Mouse (Mus musculus) limb, embryonic 15.5 days (tissue): ENCODE results near the gene Daam1. TPM values are rescaled to one million over a fixed set of nuclear protein-coding genes. Genes with fewer than 3 reads are reported as not detected.

Experiments used
- ATAC-seq: fragments of 200-750 bp; cut with Nextera tagmentation; 2 replicates; pipeline ENCODE4 v1.8.0; 2017; ENCODE audit warnings: low read depth, moderate TSS enrichment; ENCODE audit not compliant: insufficient number of reproducible peaks, low FRiP score, low TSS enrichment
- H3K27ac ChIP-seq: fragments of 300-500 bp; sonication (generic); 2 replicates; pipeline ENCODE4 v1.5.1; 2015; ENCODE audit warnings: moderate library complexity, mild to moderate bottlenecking, inconsistent platforms
- H3K27me3 ChIP-seq: fragments of 300-500 bp; sonication (generic); 2 replicates; pipeline ENCODE4 v1.6.1; 2015; ENCODE audit warnings: inconsistent platforms
- H3K36me3 ChIP-seq: fragments of 300-500 bp; sonication (generic); 2 replicates; pipeline ENCODE4 v1.6.1; 2015; ENCODE audit warnings: inconsistent platforms
- H3K4me1 ChIP-seq: fragments of 300-500 bp; sonication (generic); 2 replicates; pipeline ENCODE4 v1.6.1; 2015; ENCODE audit warnings: inconsistent platforms
- H3K4me2 ChIP-seq: fragments of 300-500 bp; sonication (generic); 2 replicates; pipeline ENCODE4 v1.6.1; 2015; ENCODE audit warnings: mild to moderate bottlenecking, inconsistent platforms
- H3K4me3 ChIP-seq: fragments of 300-500 bp; sonication (generic); 2 replicates; pipeline ENCODE4 v1.5.1; 2015; ENCODE audit warnings: mild to moderate bottlenecking, inconsistent platforms
- H3K9ac ChIP-seq: fragments of 300-500 bp; sonication (generic); 2 replicates; pipeline ENCODE4 v1.6.1; 2015; ENCODE audit warnings: inconsistent platforms
- H3K9me3 ChIP-seq: fragments of 300-500 bp; sonication (generic); 2 replicates; pipeline ENCODE4 v1.6.1; 2016; ENCODE audit warnings: inconsistent platforms
- WGBS: fragments of 180-500 bp; shearing (Covaris S2); methylation state at CpG from one replicate; pipeline ENCODE4 v1.1.7; 2015; 5-methylcytosine and 5-hydroxymethylcytosine counted together
- polyA plus RNA-seq: library from polyadenylated mRNA; unstranded; fragments of >200 nt; fragmentation: Nextera tagmentation; extraction: Ambion mirVana; gene quantifications from 2 replicates; pipeline ENCODE4 v1.2.1, GENCODE M21; 2015

Daam1 gene
- polyA plus RNA-seq, 1 experiment from 2014 or later = 10.5 TPM

DNA sequence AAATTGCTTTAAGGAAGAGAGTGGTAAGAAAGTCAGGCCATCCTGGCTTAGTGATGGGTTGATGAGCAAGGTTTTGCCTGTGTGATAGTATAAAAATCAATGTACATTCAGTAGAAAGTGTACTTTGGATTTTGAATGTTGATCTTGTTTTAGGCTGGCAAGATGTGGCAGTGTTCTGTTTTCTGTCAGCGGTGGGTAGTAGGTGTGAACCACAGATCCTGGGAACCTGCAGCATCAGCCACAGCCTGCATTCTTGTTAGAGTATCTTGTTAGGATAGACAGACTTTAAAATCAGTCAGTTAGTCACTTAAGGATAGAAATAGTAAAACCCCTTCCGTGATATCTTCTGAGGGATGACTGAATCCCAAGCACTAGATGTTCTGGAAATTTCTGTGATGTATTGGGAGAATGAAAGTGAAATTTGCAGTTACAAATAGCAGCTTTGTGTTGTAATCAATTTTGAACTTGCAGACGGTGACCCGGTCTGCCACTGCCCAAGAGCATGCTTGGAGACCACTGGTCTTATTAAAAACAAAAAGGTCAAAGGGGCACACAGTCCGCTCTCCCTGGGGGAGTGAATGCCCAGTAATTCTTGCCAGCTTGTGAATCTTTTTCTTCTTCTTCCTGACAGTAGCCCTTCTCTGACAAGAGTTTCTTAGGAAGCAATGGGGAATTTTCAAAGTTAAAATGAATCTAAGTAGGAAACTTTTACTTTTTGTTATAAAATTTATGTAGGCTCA lies 17.3 kb downstream of the Daam1 start:
- Histone ChIP-seq H3K4me1 (peaks cover 6% of the 10 kb centered on the region), H3K9ac (no peak overlapping the region), H3K27me3 (no peaks in the 10 kb centered on the region), H3K4me3 (no peak overlapping the region), H3K27ac (no peak overlapping the region), H3K4me2 (no peak overlapping the region), H3K9me3 (no peaks in the 10 kb centered on the region), H3K36me3 (no peaks in the 10 kb centered on the region)
- ATAC-seq = no peak
- 57% methylated on average over 5 of the region's 5 CpGs for WGBS

DNA sequence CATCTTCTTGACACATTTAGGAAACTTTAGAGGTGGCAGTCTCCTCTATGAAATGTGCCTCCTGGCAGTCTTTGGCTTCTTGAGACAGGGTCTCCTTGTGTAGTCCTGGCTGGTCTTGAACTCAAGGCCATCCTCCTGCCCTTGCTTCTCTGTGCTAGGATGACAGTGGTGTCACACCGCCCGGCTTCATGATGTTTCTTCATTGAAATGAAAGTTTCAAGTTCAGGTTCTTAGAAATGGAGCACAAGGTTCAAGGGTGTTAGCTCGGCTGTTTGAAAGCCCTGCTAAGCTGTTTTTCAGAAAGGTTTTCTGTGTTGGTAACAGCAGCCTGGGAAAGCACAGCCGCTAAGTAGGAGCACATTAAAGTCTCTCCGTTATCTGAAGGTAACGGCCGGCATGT lies 18.2 kb downstream of the Daam1 start:
- H3K9ac ChIP-seq = no peak overlapping the region
- no peak overlapping the region for H3K4me2 ChIP-seq
- no peaks in the 10 kb centered on the region for H3K36me3 ChIP-seq
- no peak overlapping the region for H3K4me3 ChIP-seq
- ATAC-seq = no peak
- peaks cover 13% of the 10 kb centered on the region for H3K4me1 ChIP-seq
- no peaks in the 10 kb centered on the region for H3K9me3 ChIP-seq
- H3K27me3 ChIP-seq = no peaks in the 10 kb centered on the region
- WGBS = 91% methylated on average over 7 of the region's 7 CpGs
- H3K27ac ChIP-seq = no peak overlapping the region

DNA sequence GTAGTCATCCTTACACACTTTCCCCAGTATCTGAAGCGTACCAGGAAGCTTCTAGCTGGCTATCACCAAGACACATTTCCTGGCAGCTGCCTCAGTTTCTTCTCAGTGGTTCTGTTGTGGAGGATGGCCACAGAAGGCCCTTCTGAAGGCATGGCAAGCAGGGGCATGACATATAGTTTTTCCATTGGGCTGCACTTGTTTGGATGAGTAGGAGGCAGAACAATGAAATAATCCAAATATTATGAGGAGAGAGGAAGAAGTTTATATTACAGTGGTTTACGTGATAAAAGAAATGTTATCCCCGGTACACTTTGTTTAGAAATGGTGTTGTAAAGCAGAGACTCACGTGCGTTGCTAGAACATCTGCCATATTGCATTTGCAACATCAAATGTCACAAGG lies 19.3 kb downstream of the Daam1 start:
- WGBS = 79% methylated on average over 5 of the region's 5 CpGs
- Histone ChIP-seq H3K36me3 (no peaks in the 10 kb centered on the region), H3K9ac (no peak overlapping the region), H3K9me3 (no peaks in the 10 kb centered on the region), H3K4me2 (no peak overlapping the region), H3K27ac (no peak overlapping the region), H3K4me1 (peaks cover 21% of the 10 kb centered on the region), H3K4me3 (no peak overlapping the region), H3K27me3 (no peaks in the 10 kb centered on the region)
- ATAC-seq = no peak

DNA sequence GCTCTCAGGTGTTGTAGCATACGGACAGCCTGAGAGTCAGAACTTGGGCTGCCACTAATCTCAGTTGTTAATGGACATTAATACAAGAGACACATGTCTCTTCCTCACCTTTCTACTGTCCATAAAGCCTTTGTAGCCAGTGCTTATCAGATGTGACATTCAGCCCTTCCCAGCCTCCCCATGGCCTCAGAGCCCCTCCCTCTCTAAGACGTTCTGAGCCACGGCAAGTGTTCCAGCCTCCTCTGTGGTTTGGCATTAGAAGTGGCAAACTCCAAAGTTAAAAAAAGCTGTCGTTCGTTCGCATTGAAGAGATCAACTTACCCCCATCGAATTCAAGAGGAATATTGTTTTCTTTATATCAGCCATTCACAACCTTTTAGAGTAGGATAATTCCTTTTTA lies 21.8 kb downstream of the Daam1 start:
- ATAC-seq = no peak
- Histone ChIP-seq H3K9me3 (no peaks in the 10 kb centered on the region), H3K27ac (no peak overlapping the region), H3K27me3 (no peaks in the 10 kb centered on the region), H3K4me2 (no peak overlapping the region), H3K4me1 (peaks cover 34% of the 10 kb centered on the region), H3K4me3 (no peak overlapping the region), H3K36me3 (no peaks in the 10 kb centered on the region), H3K9ac (no peak overlapping the region)
- WGBS = 50% methylated on average over 7 of the region's 7 CpGs

GRCm38 (mm10) chr12:71853694-71854093 lies 22.8 kb downstream of the Daam1 start:
- ATAC-seq = no peak
- peaks cover 40% of the 10 kb centered on the region for H3K4me1 ChIP-seq
- WGBS = 65% methylated on average over 3 of the region's 3 CpGs

GRCm38 (mm10) chr12:71854191-71854590 lies 23.3 kb downstream of the Daam1 start:
- no peak for ATAC-seq
- WGBS = 55% methylated on average over 6 of the region's 6 CpGs
- Histone ChIP-seq H3K27ac (0 out of 2 replicates have a peak overlapping the region, but pooled peaks have one; percentile 8), H3K9ac (no peak overlapping the region), H3K27me3 (no peaks in the 10 kb centered on the region), H3K4me3 (no peak overlapping the region), H3K9me3 (no peaks in the 10 kb centered on the region), H3K36me3 (no peaks in the 10 kb centered on the region), H3K4me1 (peaks cover 41% of the 10 kb centered on the region), H3K4me2 (no peak overlapping the region)

More at GRCm38 (mm10) chr12:71853694-71854093, 22.8 kb downstream of the Daam1 start:
- Histone ChIP-seq H3K27me3 (no peaks in the 10 kb centered on the region), H3K27ac (peak overlapping the region; percentile 22; the same call in 1 of the 2 replicates), H3K36me3 (no peaks in the 10 kb centered on the region), H3K4me2 (no peak overlapping the region), H3K9me3 (no peaks in the 10 kb centered on the region), H3K4me3 (no peak overlapping the region), H3K9ac (no peak overlapping the region)

GRCm38 (mm10) chr12:71855730-71856479 lies 25.0 kb downstream of the Daam1 start:
- 27% methylated on average over 10 of the region's 10 CpGs for WGBS
- Histone ChIP-seq H3K9me3 (no peaks in the 10 kb centered on the region), H3K4me1 (peaks cover 44% of the 10 kb centered on the region), H3K27ac (peak overlapping the region; percentile 69), H3K27me3 (no peaks in the 10 kb centered on the region), H3K9ac (no peak overlapping the region), H3K36me3 (no peaks in the 10 kb centered on the region), H3K4me2 (no peak overlapping the region), H3K4me3 (no peak overlapping the region)
- peak; percentile 49; the same call in 1 of the 2 replicates for ATAC-seq

- no peak overlapping the region for H3K4me2 ChIP-seq
- H3K9ac ChIP-seq = no peak overlapping the region
- H3K9me3 ChIP-seq = no peaks in the 10 kb centered on the region
- H3K27me3 ChIP-seq = no peaks in the 10 kb centered on the region
- H3K4me3 ChIP-seq = no peak overlapping the region
- peaks cover 44% of the 10 kb centered on the region for H3K4me1 ChIP-seq
- H3K36me3 ChIP-seq = no peaks in the 10 kb centered on the region
- ATAC-seq = no peak
- H3K27ac ChIP-seq = 0 out of 2 replicates have a peak overlapping the region, but pooled peaks have one; percentile 69
These were observed 25.5 kb downstream of the Daam1 start for GRCm38 (mm10) chr12:71856480-71856754.

DNA sequence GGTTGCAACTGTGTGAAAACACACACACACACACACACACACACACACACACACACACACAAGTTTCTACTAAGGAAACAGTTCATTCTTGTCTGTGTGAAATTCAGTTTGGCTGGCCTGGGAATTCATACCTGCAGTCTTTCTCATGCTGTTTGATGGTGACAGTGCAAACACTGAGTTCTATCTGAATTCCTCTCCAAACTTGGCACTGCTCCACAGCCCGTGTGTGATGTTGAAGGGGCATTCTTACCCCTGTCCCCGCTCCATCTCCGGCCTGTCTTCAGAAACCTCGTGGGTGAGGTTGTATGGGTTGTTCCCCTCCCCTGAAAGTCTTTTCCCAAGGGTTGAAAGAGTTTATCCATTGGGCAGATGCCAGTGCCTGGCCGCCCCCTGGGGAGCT lies 28.2 kb downstream of the Daam1 start:
- Histone ChIP-seq H3K36me3 (no peaks in the 10 kb centered on the region), H3K4me2 (no peak overlapping the region), H3K4me1 (peaks cover 48% of the 10 kb centered on the region), H3K9ac (no peak overlapping the region), H3K27me3 (no peaks in the 10 kb centered on the region), H3K27ac (no peak overlapping the region), H3K4me3 (no peak overlapping the region), H3K9me3 (no peaks in the 10 kb centered on the region)
- 62% methylated on average over 5 of the region's 5 CpGs for whole genome bisulfite sequencing
- no peak for ATAC-seq

DNA sequence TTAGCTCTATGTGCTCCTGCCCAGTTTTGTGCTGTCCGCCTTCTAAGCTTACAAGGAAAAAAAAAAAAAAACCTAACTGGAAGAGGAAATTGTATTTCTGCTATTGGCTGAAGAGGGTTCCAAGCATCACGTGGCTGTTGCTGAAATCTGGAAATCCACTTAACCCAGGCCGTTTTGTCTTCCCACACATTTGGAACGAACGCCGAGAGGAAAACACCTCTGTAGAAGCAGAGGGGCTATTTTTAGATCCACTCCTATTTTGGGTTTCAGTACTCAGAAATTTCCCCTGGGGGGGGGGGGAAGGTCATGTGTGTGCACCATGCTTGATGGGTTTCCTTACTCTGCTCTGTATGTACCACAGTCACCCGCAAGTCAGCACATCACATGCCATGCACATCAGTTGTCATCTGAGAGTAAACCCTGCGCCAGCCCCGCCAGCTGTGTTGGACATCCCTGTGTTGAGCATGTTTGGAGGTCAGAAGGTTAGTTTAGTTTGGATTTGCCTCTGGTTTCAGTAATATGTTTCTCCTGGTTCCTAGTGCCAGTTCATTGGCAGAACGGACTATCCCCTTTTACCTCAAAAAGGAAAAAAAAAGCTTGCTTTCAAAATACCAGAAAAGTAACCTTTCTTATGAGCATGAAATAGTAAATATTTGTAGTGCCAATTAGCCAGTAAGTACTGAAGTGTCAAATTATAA lies 33.1 kb downstream of the Daam1 start:
- peak overlapping the region; percentile 64 for H3K27ac ChIP-seq
- no peaks in the 10 kb centered on the region for H3K36me3 ChIP-seq
- H3K9me3 ChIP-seq = no peaks in the 10 kb centered on the region
- no peaks in the 10 kb centered on the region for H3K27me3 ChIP-seq
- H3K9ac ChIP-seq = no peak overlapping the region
- WGBS = 38% methylated on average over 10 of the region's 10 CpGs
- H3K4me2 ChIP-seq = no peak overlapping the region
- no peak overlapping the region for H3K4me3 ChIP-seq
- peak; percentile 59 for ATAC-seq
- H3K4me1 ChIP-seq = peaks cover 43% of the 10 kb centered on the region

DNA sequence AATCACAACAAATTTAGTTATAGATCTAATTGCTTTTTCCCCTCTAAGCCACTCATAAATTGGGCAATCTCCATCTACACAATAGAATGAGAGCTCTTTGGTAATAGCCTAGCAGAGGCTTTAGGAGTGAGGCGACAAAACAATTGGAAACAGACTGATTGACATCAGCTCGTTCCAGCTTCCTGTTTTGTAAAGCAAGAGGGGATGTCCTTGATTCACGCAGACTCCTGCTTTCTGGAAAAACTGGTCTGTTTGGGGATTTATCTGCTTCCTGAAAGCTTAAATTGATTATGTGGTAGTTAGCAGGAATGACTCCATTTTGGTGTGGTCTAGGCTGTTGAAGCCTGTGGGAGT lies 33.6 kb downstream of the Daam1 start:
- Histone ChIP-seq H3K4me1 (peaks cover 39% of the 10 kb centered on the region), H3K9me3 (no peaks in the 10 kb centered on the region), H3K4me2 (no peak overlapping the region), H3K9ac (no peak overlapping the region), H3K27ac (no peak overlapping the region), H3K36me3 (no peaks in the 10 kb centered on the region), H3K4me3 (no peak overlapping the region), H3K27me3 (no peaks in the 10 kb centered on the region)
- WGBS = 20% methylated on average over 3 of the region's 3 CpGs
- ATAC-seq = no peak

DNA sequence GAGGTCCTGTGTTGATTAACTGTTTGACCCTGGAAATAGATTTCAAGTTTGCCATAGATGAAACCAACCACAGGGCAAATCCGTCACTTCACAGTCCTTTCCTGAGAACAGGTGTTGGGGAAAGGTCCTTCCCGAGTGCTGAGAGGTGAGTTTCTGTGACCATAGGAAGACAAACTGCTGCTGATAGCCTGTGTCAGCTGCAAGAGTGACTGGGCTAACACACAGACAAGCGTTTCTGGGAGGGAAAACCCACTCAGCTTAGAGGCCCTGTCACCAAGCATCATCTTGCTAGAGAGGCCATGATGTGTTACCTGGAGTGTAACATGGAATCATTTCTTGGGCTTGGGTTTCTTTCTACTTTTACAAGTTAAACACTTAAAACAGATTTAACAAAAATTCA lies 35.1 kb downstream of the Daam1 start:
- Histone ChIP-seq H3K9ac (no peak overlapping the region), H3K4me1 (peaks cover 43% of the 10 kb centered on the region), H3K27me3 (no peaks in the 10 kb centered on the region), H3K4me3 (no peak overlapping the region), H3K27ac (no peak overlapping the region), H3K4me2 (no peak overlapping the region), H3K36me3 (no peaks in the 10 kb centered on the region), H3K9me3 (no peaks in the 10 kb centered on the region)
- WGBS = 60% methylated on average over 3 of the region's 3 CpGs
- no peak for ATAC-seq
